Mouse (Mus musculus) E14TG2a.4 (cell line): ENCODE results near the gene Gpr35.

Experiments used
- CTCF ChIP-seq: conservative IDR thresholded peaks from 2 replicates; pipeline ENCODE4 v1.5.1; 2014; ENCODE audit warnings: low read length
- POU5F1 ChIP-seq: IDR thresholded peaks from 2 replicates; pipeline ENCODE4 v1.6.1; 2014; ENCODE audit warnings: low read length, borderline replicate concordance

- TF ChIP-seq CTCF (no peak), POU5F1 (no peak)
These were observed 32.4 kb downstream of the Gpr35 start for GRCm38 (mm10) chr1:92982931-92983605.
